Mouse (Mus musculus): ENCODE results near the gene Ispd. TPM values are rescaled to one million over a fixed set of nuclear protein-coding genes. Genes with fewer than 3 reads are reported as not detected.

The Ispd gene
- polyA plus RNA-seq, 1 experiment from 2014 or later = 9.9 TPM

DNA sequence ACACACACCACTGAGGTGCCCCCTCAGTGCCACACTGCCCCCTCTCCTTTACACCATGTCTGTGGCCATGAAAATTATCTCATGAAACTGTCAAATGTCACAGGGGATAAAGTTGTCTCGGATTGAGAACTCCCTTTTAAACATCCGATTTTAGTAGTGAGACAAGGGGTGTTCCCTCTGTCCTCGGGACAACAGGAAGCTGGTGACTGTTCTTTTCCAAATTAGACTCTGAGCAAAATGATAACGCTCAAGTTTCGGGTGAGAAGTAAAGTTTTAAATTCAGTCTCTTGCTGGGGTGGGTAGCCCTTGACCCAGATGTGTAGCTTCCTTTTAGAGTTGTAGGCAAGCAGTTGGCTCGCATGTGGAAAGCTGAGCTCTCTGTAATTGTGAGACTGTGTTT lies 96.3 kb downstream of the Ispd start:
- Histone ChIP-seq H3K27ac (peak overlapping the region; percentile 13; the same call in 1 of the 2 replicates), H3K9me3 (no peaks in the 10 kb centered on the region), H3K4me1 (peaks cover 14% of the 10 kb centered on the region; the same call in 1 of the 2 replicates), H3K27me3 (ENCODE audit: insufficient read depth, poor library complexity, severe bottlenecking) (no peaks in the 10 kb centered on the region), H3K4me3 (no peak overlapping the region), H3K36me3 (no peaks in the 10 kb centered on the region)
- no peak for DNase-seq (ENCODE audit: low spot score)
- 58% methylated on average over 6 of the region's 6 CpGs for WGBS

DNA sequence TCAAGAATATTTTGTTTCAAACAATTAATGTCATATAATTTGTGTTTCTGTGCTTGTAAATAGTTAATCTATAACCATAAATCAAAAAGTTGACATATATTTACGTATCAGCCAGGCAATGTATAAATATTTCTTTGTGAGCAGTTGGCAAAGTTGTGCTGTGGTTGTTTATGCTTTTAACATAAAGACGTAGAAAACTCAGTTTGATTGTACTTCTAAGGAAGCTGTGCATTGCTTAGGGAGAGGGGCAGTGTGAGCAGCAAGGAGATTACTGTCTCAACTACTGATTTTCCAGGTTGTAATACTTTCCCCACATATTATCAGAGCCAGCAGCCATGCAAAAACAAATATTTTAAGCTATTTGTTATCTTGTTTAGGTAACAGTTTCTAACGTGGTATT lies 96.7 kb downstream of the Ispd start:
- 64% methylated on average over 3 of the region's 3 CpGs for WGBS
- DNase-seq (ENCODE audit: low spot score) = no peak

DNA sequence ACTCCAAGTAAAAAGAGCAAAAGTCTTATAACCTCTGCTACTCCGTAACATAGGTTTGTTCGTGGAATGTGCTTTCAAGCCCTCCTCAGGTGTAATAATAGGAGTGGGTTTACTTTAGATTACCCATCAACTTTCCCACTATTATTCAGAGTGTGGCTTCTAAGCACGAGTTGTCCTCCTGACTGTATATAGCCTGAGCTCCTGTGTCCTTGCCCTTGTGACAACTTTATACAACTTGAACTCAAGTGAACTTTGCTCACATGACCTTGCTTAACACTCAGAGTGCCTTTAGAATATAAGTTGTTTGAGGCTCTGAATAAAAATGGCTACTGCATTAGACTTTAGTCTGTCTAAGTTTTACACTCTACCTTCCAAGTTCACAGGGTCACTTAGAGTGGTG lies 100.5 kb downstream of the Ispd start:
- Histone ChIP-seq H3K27me3 (ENCODE audit: insufficient read depth, poor library complexity, severe bottlenecking) (no peaks in the 10 kb centered on the region), H3K36me3 (no peaks in the 10 kb centered on the region), H3K4me1 (peaks cover 7% of the 10 kb centered on the region; the same call in 1 of the 2 replicates), H3K9me3 (no peaks in the 10 kb centered on the region), H3K27ac (no peak overlapping the region), H3K4me3 (no peak overlapping the region)
- DNase-seq (ENCODE audit: low spot score) = no peak
- WGBS = 94% methylated on average over 3 of the region's 3 CpGs

More for the DNA sequence above, 96.7 kb downstream of the Ispd start:
- Histone ChIP-seq H3K4me1 (peaks cover 14% of the 10 kb centered on the region; the same call in 1 of the 2 replicates), H3K9me3 (no peaks in the 10 kb centered on the region), H3K36me3 (no peaks in the 10 kb centered on the region), H3K27me3 (ENCODE audit: insufficient read depth, poor library complexity, severe bottlenecking) (no peaks in the 10 kb centered on the region), H3K4me3 (no peak overlapping the region), H3K27ac (no peak overlapping the region)

DNA sequence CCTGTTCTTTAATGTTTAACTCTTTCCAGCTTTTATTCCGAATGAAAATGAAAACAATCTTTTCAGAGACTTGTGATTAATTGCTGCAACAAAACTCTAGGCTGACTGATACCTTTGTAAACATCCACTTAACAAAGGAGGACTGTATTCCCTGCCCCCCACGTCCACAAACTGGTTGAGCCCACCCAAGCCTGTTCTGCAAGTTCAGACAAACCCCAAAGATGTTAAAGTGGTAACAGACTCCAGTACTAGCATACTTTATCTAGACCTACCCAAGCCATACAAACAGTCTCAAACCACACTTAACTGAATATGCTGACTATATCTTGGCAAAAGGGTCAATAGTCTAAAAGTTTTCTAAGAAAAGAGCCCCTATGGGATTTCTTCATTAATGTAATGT lies 102.1 kb downstream of the Ispd start:
- 54% methylated on average over 2 of the region's 2 CpGs for WGBS
- no peaks in the 10 kb centered on the region for H3K36me3 ChIP-seq
- DNase-seq (ENCODE audit: low spot score) = no peak
- no peaks in the 10 kb centered on the region for H3K9me3 ChIP-seq
- no peaks in the 10 kb centered on the region for H3K27me3 ChIP-seq (ENCODE audit: insufficient read depth, poor library complexity, severe bottlenecking)
- no peak overlapping the region for H3K27ac ChIP-seq
- no peak overlapping the region for H3K4me3 ChIP-seq
- H3K4me1 ChIP-seq = no peaks in the 10 kb centered on the region

DNA sequence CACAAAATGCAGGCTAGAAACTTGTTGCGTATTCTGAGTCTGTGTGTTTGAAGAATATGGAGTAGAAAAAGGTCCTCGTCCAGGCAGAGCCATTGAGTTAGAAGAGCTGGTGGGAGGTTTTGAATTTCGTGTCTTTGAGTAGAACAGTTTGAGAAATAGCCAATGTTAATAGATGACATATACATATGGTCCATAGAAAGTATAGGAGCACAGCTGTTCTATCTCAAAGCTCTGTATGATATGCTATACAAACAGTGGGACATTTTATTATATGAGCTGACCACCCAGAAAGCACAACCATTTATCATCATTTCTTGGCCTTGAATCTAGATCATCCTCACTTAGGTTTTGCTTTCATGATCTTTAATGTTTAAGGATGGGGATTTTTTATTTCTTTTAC lies 116.3 kb downstream of the Ispd start:
- Histone ChIP-seq H3K4me1 (no peaks in the 10 kb centered on the region), H3K27me3 (ENCODE audit: insufficient read depth, poor library complexity, severe bottlenecking) (no peaks in the 10 kb centered on the region), H3K4me3 (no peak overlapping the region), H3K36me3 (no peaks in the 10 kb centered on the region), H3K9me3 (no peaks in the 10 kb centered on the region), H3K27ac (no peak overlapping the region)
- DNase-seq (ENCODE audit: low spot score) = no peak
- WGBS = 86% methylated on average over 3 of the region's 3 CpGs

DNA sequence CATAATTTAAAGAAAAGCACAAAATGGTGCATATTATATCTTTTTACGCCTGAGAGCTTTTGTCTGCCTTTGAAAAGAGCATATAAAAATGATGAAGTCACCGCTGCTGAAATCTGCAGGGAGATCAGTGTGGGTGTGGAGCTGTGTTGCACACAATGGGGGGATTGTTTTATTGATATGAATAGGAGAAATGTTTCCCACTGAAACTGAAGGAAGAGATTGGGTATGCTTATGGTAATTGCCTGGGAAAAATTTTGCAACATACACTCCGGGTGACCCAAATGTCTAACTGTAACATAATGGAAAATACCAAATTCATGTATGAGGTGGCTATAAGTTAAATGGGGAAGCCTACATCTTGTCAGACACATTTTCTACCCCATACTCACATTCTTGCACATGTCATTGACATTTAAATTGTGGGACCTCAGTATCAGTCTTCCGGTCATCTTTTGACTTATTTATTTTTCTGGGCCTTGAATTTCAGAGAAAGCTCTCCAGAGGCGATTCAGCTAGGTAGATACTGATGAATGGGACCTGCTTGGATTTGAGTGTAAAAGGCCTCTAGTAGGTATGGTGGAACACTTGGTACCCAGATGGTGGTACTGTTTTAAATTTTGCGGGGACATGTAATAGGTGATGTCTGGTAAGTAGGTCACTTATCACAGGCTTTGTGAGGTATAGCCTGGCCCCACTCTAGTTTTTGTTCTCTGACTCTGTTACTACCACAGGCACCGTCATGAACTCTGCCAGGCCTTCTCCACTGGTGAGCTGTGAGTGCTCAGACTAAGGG lies 126.1 kb downstream of the Ispd start:
- WGBS = 87% methylated on average over 7 of the region's 7 CpGs
- no peak for DNase-seq (ENCODE audit: low spot score)
- no peaks in the 10 kb centered on the region for H3K9me3 ChIP-seq
- no peaks in the 10 kb centered on the region for H3K4me1 ChIP-seq
- no peak overlapping the region for H3K27ac ChIP-seq
- no peaks in the 10 kb centered on the region for H3K36me3 ChIP-seq
- no peaks in the 10 kb centered on the region for H3K27me3 ChIP-seq (ENCODE audit: insufficient read depth, poor library complexity, severe bottlenecking)
- H3K4me3 ChIP-seq = no peak overlapping the region

- Histone ChIP-seq H3K9me3 (no peaks in the 10 kb centered on the region), H3K4me3 (no peak overlapping the region), H3K4me1 (no peaks in the 10 kb centered on the region), H3K27ac (no peak overlapping the region), H3K36me3 (no peaks in the 10 kb centered on the region), H3K27me3 (ENCODE audit: insufficient read depth, poor library complexity, severe bottlenecking) (no peaks in the 10 kb centered on the region)
- WGBS = 84% methylated on average over 10 of the region's 10 CpGs
- DNase-seq (ENCODE audit: low spot score) = no peak
Measured at GRCm38 (mm10) chr12:36509954-36510642, 128.8 kb downstream of the Ispd start.

GRCm38 (mm10) chr12:36521774-36522173 lies 140.5 kb downstream of the Ispd start:
- Histone ChIP-seq H3K27ac (no peak overlapping the region), H3K4me3 (no peak overlapping the region), H3K9me3 (no peaks in the 10 kb centered on the region), H3K27me3 (ENCODE audit: insufficient read depth, poor library complexity, severe bottlenecking) (no peaks in the 10 kb centered on the region), H3K36me3 (no peaks in the 10 kb centered on the region), H3K4me1 (peaks cover 3% of the 10 kb centered on the region; the same call in 1 of the 2 replicates)
- WGBS = 57% methylated on average over 2 of the region's 2 CpGs
- DNase-seq (ENCODE audit: low spot score) = no peak

GRCm38 (mm10) chr12:36523515-36523914 lies 142.3 kb downstream of the Ispd start:
- Histone ChIP-seq H3K27me3 (ENCODE audit: insufficient read depth, poor library complexity, severe bottlenecking) (no peaks in the 10 kb centered on the region), H3K4me3 (no peak overlapping the region), H3K27ac (no peak overlapping the region), H3K36me3 (no peaks in the 10 kb centered on the region), H3K9me3 (no peaks in the 10 kb centered on the region), H3K4me1 (peaks cover 3% of the 10 kb centered on the region; the same call in 1 of the 2 replicates)
- 63% methylated on average over 2 of the region's 2 CpGs for WGBS
- DNase-seq (ENCODE audit: low spot score) = no peak

DNA sequence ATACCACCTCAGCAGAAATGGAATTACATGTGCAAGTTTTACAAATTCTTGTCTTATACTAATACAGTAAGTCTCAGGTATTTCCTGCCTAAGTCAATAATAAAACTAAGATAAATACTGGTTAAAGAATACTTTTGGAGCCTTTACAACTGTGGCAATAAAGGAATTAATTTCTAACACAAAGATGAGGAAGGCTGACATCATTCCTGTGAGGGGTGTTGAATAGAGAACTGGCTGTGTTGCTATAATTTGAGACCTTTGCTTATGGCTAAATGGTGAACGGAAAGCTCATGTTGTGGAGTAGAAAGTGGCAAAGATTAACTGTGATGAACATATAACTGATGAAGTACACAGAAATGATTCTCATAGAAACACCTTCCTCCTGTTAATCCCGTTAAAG lies 149.7 kb downstream of the Ispd start:
- Histone ChIP-seq H3K4me3 (no peak overlapping the region), H3K4me1 (no peaks in the 10 kb centered on the region), H3K27ac (no peak overlapping the region), H3K27me3 (ENCODE audit: insufficient read depth, poor library complexity, severe bottlenecking) (no peaks in the 10 kb centered on the region), H3K36me3 (no peaks in the 10 kb centered on the region), H3K9me3 (no peaks in the 10 kb centered on the region)
- no peak for DNase-seq (ENCODE audit: low spot score)
- 92% methylated on average over 2 of the region's 2 CpGs for WGBS

GRCm38 (mm10) chr12:36531421-36532072 lies 150.3 kb downstream of the Ispd start:
- Histone ChIP-seq H3K9me3 (no peaks in the 10 kb centered on the region), H3K4me3 (no peak overlapping the region), H3K27me3 (ENCODE audit: insufficient read depth, poor library complexity, severe bottlenecking) (no peaks in the 10 kb centered on the region), H3K36me3 (no peaks in the 10 kb centered on the region), H3K27ac (no peak overlapping the region), H3K4me1 (no peaks in the 10 kb centered on the region)
- 83% methylated on average over 4 of the region's 4 CpGs for WGBS
- no peak for DNase-seq (ENCODE audit: low spot score)

- WGBS = 82% methylated on average over 3 of the region's 3 CpGs
- Histone ChIP-seq H3K27me3 (ENCODE audit: insufficient read depth, poor library complexity, severe bottlenecking) (no peaks in the 10 kb centered on the region), H3K9me3 (no peaks in the 10 kb centered on the region), H3K27ac (no peak overlapping the region), H3K4me1 (no peaks in the 10 kb centered on the region), H3K4me3 (no peak overlapping the region), H3K36me3 (no peaks in the 10 kb centered on the region)
- DNase-seq (ENCODE audit: low spot score) = no peak
Measured at GRCm38 (mm10) chr12:36532525-36532924, 151.3 kb downstream of the Ispd start.
